ENCODE assay signal across 7 mouse cellular contexts in the genomic region with DNA sequence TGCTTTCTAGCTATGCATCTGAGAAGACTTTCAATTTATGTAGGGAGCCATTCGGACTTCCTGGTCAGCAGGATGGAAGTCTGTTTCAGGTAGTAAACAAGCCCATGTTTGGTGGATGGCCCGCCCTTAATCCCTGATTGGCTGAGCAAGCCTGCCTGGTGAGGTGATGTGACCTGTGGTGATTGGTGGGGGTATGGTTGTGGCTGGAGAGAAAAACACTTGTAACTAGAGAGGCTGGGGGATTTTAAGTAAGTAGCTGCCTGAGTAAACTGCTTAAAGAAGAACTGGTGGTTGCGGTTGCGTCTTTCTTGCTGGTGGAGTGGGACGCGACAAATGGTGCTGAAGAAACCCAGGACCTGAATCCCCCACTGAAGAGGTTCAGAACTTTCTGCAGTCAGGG.
DNase-seq lines count a peak whose midpoint lies in the region; ATAC-seq and TF ChIP-seq lines count a peak whose summit lies in the region.
"Not testable (repeated sequence)": the region's sequence is repeated elsewhere in the genome, so short reads cannot be mapped to it uniquely, and the experiment has no call there.

No protein-coding gene starts in this region.

- DNase-seq in MEL (ENCODE audit: low read depth, low spot score) = peak; percentile 48
- DNase-seq in heart, adult 11 months = peak; percentile 85
- DNase-seq in lung, postnatal 36 days = peak; percentile 5
- peak; percentile 3 for DNase-seq in thymus, adult 2 months

- 93% methylated on average over 6 of the region's 6 CpGs for WGBS in small intestine, adult 2 months
- WGBS in thymus, adult 2 months = 89% methylated on average over 6 of the region's 6 CpGs

- H3K27ac ChIP-seq in MEL (ENCODE audit: control insufficient read depth, low read depth, low read length) = peak overlapping the region; percentile 47
- not testable (repeated sequence) for H3K27ac ChIP-seq in small intestine, adult 2 months (ENCODE audit: insufficient read depth, low read depth, low read length)
- H3K27ac ChIP-seq in thymus, adult 2 months (ENCODE audit: control insufficient read depth, insufficient read depth, low read length) = peak overlapping the region; percentile 62

- not testable (repeated sequence) for H3K36me3 ChIP-seq in MEL (ENCODE audit: control insufficient read depth in 1 of 2, insufficient read depth in 2 of 2, low read length in 2 of 2); small intestine, adult 2 months (ENCODE audit: control insufficient read depth, insufficient read depth, low read length); thymus, adult 2 months (ENCODE audit: control insufficient read depth, insufficient read depth, low read length)

- ATAC-seq in CD4-positive, CD25-positive, alpha-beta regulatory T cell, adult 4 months = peak; percentile 69
- peak; percentile 40 for ATAC-seq in activated CD4-positive, CD25-positive, alpha-beta regulatory T cell, adult 4 months

- not testable (repeated sequence) for TF ChIP-seq EP300 in MEL (IDR thresholded peaks at IDR 0.05; ENCODE audit: low read depth in 1 of 2, low read length in 2 of 2)

- TF ChIP-seq CTCF in MEL (IDR thresholded peaks at IDR 0.05 in 2 of 3, conservative IDR thresholded peaks at IDR 0.05 in 1 of 3; ENCODE audit: control insufficient read depth in 1 of 3, insufficient read depth in 1 of 3, low read depth in 2 of 3, low read length in 3 of 3, poor library complexity in 1 of 3, severe bottlenecking in 1 of 3); small intestine, adult 2 months (IDR thresholded peaks at IDR 0.05; ENCODE audit: extremely low read depth, insufficient read length, insufficient replicate concordance, low read depth, low read length); thymus, adult 2 months (IDR thresholded peaks at IDR 0.05; ENCODE audit: borderline replicate concordance, control insufficient read depth, extremely low read depth, insufficient read depth, low read length, poor library complexity): not testable (repeated sequence)

- peak overlapping the region; percentile 64 for H3K9ac ChIP-seq in MEL (ENCODE audit: control insufficient read depth, low read depth, low read length, poor library complexity, severe bottlenecking)

- H3K27me3 ChIP-seq in MEL (ENCODE audit: control insufficient read depth in 1 of 2, insufficient read depth in 2 of 2, low read length in 2 of 2); small intestine, adult 2 months (ENCODE audit: control insufficient read depth, insufficient read depth, low read length); thymus, adult 2 months (ENCODE audit: control insufficient read depth, insufficient read depth, low read length): not testable (repeated sequence)

- H3K79me2 ChIP-seq in MEL (ENCODE audit: control insufficient read depth, insufficient read depth, low read length, poor library complexity) = not testable (repeated sequence)

- TF ChIP-seq POLR2A in MEL (IDR thresholded peaks at IDR 0.05; ENCODE audit: control insufficient read depth in 1 of 2, insufficient read depth in 1 of 2, low read depth in 1 of 2, low read length in 2 of 2, poor library complexity in 1 of 2); small intestine, adult 2 months (IDR thresholded peaks at IDR 0.05; ENCODE audit: low read depth, low read length); thymus, adult 2 months (IDR thresholded peaks at IDR 0.05; ENCODE audit: control insufficient read depth, extremely low read depth, insufficient read depth, low read length, poor library complexity): not testable (repeated sequence)

- not testable (repeated sequence) for H3K4me1 ChIP-seq in MEL (ENCODE audit: control insufficient read depth in 1 of 2, insufficient read depth in 2 of 2, low read length in 2 of 2); small intestine, adult 2 months (ENCODE audit: control insufficient read depth, insufficient read depth, insufficient read length, low read length); thymus, adult 2 months (replicated peaks; ENCODE audit: control insufficient read depth, insufficient read depth, low read length)

- not testable (repeated sequence) for H3K9me3 ChIP-seq in MEL (replicated peaks; ENCODE audit: insufficient read depth, low read length)

- TF ChIP-seq RAD21 in MEL (IDR thresholded peaks at IDR 0.05; ENCODE audit: low read depth, low read length) = not testable (repeated sequence)

- peak overlapping the region; percentile 80 to 94 for H3K4me3 ChIP-seq in MEL (ENCODE audit: control insufficient read depth in 1 of 2, insufficient read depth in 1 of 2, low read depth in 2 of 2, low read length in 2 of 2)
- H3K4me3 ChIP-seq in small intestine, adult 2 months (ENCODE audit: low read depth, low read length) = peak overlapping the region; percentile 6; the same call in 1 of the 2 replicates
- H3K4me3 ChIP-seq in thymus, adult 2 months (ENCODE audit: control insufficient read depth, insufficient read depth, low read length) = peak overlapping the region; percentile 19

TF ChIP-seq in MEL, 35 proteins besides CTCF, POLR2A, EP300 and RAD21:
- TF ChIP-seq SIN3A (IDR thresholded peaks at IDR 0.05; ENCODE audit: low read length) = 0 out of 2 replicates have a peak, but pooled peaks have one; percentile 14
- 0 out of 2 replicates have a peak, but pooled peaks have one; percentile 4 for TF ChIP-seq ETS1 (IDR thresholded peaks at IDR 0.05; ENCODE audit: low read depth, low read length)

Comparison
In these comparisons a context has a peak if more than half of its experiments do, and no peak if none do; other contexts are left out.
1. DNase-seq: peak in every context shown above with its lines; median percentile 85 in heart, adult 11 months; 48 in MEL; 5 in lung, postnatal 36 days; 3 in thymus, adult 2 months.
2. H3K4me3 ChIP-seq: peak in every context shown above with its lines; median percentile 87 in MEL; 19 in thymus, adult 2 months; 6 in small intestine, adult 2 months.